Mouse (Mus musculus): ENCODE results near the gene Olfr1162.
"Not testable (repeated sequence)": the region's sequence is repeated elsewhere in the genome, so short reads cannot be mapped to it uniquely, and the experiment has no call there.

Gene Olfr1162

DNA sequence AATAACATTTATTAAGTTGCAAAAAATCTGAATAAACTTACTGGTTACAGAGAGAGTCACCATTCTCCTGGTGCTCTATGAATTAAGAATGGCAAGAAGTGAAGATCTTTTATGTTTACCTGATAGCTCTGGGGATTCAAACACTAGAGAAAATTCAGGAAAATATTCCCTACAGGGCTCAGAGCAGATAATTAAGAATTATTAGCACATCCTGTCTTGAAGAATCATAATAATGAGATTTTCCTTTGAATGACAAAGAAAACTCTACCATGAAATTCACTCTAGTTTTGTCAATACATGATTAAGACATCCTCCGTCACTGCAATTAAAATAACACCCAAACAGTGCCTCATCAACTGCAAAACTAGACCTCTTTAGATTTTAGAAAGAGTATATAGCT is at the start of gene Olfr1162:
Gene Olfr1162, minus strand, starts transcription at position 101 of the 400 bp plus-strand sequence.
- DNase-seq (ENCODE audit: low read depth), result no peak

DNA sequence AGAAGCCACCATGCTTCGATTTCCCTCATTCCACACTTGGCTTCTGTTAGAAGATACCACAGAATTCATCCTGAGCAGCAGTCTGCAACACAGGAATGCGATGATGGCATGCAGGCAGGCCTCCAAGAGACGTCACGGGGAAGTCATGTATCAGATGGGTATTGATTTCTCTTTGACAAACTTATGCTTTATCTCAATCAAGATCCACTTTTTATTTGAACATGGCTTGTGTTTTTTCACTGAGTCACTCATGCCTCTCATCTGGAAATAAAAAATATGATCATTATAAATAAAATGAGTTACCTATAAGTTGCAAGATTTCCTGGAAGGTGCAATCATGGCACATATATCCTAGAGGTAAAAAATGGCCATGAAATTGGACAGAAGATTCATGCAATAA is 42.9 kb upstream of the Olfr1162 start, which contains the start of gene Olfr1164:
Gene Olfr1164, minus strand, starts transcription at position 101 of the 400 bp plus-strand sequence.
- no peak for DNase-seq (ENCODE audit: low read depth)

DNA sequence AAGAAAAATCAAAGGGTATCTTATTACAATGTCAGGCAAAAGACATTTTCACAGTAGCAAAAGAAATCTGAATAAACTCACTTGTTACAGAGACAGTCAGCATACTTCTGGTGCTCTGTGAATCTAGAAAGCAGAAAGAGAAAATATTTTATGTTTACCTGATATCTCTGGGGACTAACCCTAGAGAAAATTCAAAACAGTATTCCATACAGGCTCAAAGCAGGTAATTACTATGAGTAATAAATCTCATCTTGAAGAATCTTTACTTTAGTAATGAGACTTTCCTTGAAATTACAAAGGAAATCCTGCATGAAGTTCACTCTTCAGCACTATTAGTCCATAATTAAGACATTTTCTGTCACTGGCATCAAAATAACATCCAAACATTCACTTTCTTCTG is 20.8 kb upstream of the Olfr1162 start, which contains the start of gene Olfr1163:
Gene Olfr1163, minus strand, starts transcription at position 101 of the 400 bp plus-strand sequence.
- DNase-seq (ENCODE audit: low read depth), result no peak

DNA sequence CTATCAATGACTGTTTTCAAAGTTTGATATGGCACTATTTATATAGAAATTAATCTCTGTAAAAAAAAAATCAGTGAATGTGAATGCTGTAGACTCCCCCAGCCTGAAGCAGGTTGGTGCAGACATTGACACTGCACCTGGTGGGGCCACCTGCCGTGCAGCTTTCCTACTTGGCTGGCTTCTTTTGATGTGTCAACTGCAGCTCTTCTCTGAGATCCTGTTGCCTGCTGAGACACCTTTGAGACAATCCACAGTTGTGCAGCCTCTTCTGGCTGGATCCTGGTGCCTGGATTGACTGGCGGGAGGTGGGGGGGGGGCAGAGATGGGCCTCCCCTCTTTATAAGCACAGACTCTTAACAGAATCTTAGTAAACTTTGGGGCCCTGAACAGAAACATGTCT is 12.7 kb upstream of the Olfr1162 start:
- no peak for DNase-seq (ENCODE audit: low read depth)

DNA sequence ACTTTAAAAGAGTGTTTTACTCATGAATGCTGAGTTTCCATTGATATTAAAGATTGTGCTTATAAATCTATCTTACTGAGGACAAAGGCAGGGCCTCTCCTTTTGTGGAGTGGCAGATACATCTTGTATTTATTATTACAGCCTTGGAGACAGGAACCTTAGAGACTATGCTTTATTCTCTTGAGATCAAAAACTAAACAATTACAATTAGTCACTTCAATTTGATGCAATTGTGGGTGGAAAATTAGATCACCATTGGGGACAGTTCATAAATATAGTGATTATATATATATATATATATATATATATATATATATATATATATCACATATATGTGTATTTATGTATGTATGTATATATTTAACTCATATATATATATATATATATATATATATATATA is 13.3 kb downstream of the Olfr1162 start, which contains the start of gene Olfr73:
Gene Olfr73, minus strand, starts transcription at position 101 of the 400 bp plus-strand sequence.
- DNase-seq (ENCODE audit: low read depth), result no peak

DNA sequence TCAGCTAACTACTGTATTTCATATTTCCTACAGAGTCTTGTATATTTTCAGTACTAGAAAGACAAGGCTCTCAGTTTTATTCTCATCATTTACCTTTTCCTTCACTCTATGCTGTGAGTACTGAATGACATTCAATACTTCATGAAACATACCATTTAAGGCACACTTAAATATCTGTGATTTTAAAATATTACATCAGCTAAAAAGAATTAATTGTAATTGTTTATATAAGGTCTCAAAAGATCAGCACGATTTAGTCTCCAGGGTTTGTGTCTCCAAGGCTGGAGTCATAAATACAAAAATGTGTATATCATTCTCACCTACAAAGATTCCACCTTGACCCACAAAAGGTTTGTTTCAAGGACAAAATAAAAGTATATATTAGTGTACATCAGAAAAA is 28.5 kb downstream of the Olfr1162 start, which contains the start of gene Olfr1161:
Gene Olfr1161, plus strand, starts transcription at position 301 of the 400 bp plus-strand sequence.
- DNase-seq (ENCODE audit: low read depth), result not testable (repeated sequence)

DNA sequence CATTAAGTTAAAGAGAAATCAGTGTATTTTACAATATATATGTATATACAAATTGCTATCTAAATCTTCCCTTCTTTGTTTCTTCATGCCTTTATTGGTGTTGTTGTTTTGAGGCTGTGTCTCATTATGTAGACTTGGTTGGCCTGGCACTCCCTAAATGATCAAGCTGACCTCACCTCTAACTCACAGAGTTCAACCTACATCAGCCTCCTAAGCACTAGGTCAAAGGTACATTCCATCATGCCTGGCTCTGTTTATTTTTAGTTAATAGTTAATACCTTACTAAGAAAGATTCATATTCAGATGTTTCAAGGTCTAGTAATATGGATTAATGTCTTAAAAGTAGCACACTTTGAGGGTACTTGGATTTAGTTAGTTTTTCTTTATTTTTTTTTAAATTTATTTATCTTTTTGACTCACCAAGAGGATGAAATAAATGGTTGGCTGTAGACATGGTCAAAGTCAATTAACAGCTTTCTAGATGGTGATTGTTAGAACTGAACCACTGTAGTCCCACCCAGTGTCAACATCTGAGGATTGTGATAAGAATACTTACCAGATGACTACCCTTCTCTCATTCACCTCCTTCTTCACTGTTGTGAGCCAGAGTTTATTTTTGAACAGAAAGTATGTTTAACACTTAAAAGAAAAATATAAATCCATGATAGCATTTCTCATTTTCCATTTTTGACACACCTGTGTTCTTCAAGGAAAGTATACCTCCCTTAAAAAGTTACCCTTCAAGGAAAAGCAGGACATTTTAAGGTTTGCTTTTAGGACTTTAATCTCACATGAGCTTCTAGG is 43.2 kb downstream of the Olfr1162 start, which contains the start of gene Olfr1160:
Gene Olfr1160, minus strand, starts transcription at position 754 of the 804 bp plus-strand sequence.
- no peak for DNase-seq (ENCODE audit: low read depth)
